Comparison of ENCODE assay signal across 8 mouse cellular contexts in the genomic region with DNA sequence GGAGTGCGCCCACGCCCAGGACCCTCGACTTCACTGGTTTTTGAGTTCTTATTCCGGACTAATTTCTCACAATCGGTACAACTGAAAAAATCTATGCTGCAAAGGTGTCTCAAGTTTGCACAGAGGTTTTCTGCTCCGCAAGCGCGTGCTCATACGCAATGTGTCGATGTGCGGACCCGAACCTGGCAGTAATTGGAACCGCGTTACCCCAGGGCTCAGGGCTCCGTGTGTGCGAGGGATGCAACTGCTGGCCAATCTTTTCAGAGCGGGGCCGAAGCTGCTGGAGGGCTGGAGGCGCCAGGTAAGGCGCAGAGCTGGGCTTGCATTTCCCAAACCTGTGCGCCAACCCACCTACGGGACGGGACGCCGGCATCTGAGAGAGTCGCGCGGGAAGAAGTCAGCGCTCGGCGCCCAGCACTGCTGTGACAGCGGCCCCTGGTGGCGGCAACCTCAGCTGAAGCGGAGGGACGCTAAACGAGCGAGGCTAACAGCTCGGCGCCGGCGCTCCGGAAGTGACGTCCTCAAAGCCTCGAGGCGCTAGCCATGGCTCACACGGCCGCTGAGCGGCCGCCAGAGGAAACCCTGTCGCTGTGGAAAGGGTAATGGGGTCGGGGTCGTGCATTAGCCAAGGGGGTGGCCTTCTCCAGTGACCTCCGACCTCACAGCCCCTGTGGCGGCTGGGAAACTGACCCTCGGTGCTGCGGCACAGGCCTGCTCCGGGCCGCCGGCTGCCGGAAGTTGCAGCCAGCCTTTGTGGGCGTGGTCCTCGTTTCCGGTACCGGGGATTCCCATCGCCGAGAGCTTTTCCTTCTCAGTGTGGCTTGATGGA. TPM values are rescaled to one million over a fixed set of nuclear protein-coding genes. Genes with fewer than 3 reads are reported as not detected.
A peak's percentile ranks its signal among the peaks of the same experiment; 100 is the strongest.
DNase-seq lines count a peak whose midpoint lies in the region; ATAC-seq lines count a peak whose summit lies in the region.

A gene (plus strand): TSS at position 487 of the 829 bp plus-strand sequence.

- peak within 1 kb of the TSS; percentile 71 for H3K4me3 ChIP-seq in hindbrain, embryonic 15.5 days

- peak; percentile 98 for ATAC-seq in hindbrain, embryonic 15.5 days (ENCODE audit: low FRiP score, low read depth)

- H3K27ac ChIP-seq in hindbrain, embryonic 15.5 days (replicated peaks), result peak within 1 kb of the TSS; percentile 96

- H3K27me3 ChIP-seq in hindbrain, embryonic 15.5 days, result no peaks in the 10 kb centered on the region

- H3K9me3 ChIP-seq in hindbrain, embryonic 15.5 days, result no peaks in the 10 kb centered on the region

- H3K4me1 ChIP-seq in hindbrain, embryonic 15.5 days (replicated peaks), result peaks cover 24% of the 10 kb centered on the region

- H3K36me3 ChIP-seq in hindbrain, embryonic 15.5 days, result no peaks in the 10 kb centered on the region

- under 1% methylated on average over 66 of the region's 66 CpGs for WGBS in hindbrain, embryonic 15.5 days

- H3K4me2 ChIP-seq in hindbrain, embryonic 15.5 days, result peak within 1 kb of the TSS; percentile 83

- peak within 1 kb of the TSS; percentile 96 for H3K9ac ChIP-seq in hindbrain, embryonic 15.5 days

- DNase-seq in T-cell, adult 2 months (ENCODE audit: low spot score), result peak; percentile 96
- DNase-seq in cerebellum, postnatal 36 days, result peak; percentile 100
- peak; percentile 99 for DNase-seq in frontal cortex, postnatal 36 days (ENCODE audit: low spot score in 2 of 2)
- DNase-seq in left cerebral cortex, adult 11 months (ENCODE audit: low spot score), result peak; percentile 95
- DNase-seq in lung, postnatal 4 days, result peak; percentile 97 to 99
- DNase-seq in retina, postnatal 7 days (ENCODE audit: low read depth, low spot score), result peak; percentile 97
- DNase-seq in urinary bladder, adult 2 months (ENCODE audit: low spot score), result peak; percentile 99

RNA-seq across cellular contexts. Expression of the gene that starts here (rescaled TPM):
- 17.2 and 17.6 TPM in 2 replicates for polyA plus RNA-seq in hindbrain, embryonic 15.5 days (2015; fragmentation: Nextera tagmentation; extraction: Ambion mirVana)
- 15.7 and 17.7 TPM in 2 replicates for polyA plus RNA-seq in urinary bladder, adult 2 months (2012; rRNA removed)

Comparison
In these comparisons a context has a peak if more than half of its experiments do, and no peak if none do; other contexts are left out.
1. Peak in every context shown above with its lines: DNase-seq, ATAC-seq, H3K4me3 ChIP-seq and H3K27ac ChIP-seq.